Mouse (Mus musculus): Measurements from ENCODE around the gene Cpe.

- TF ChIP-seq CTCF (conservative IDR thresholded peaks at IDR 0.05; ENCODE audit: low read length) (no peak), NANOG (IDR thresholded peaks at IDR 0.05; ENCODE audit: borderline replicate concordance, low read length) (no peak)
Observed at GRCm38 (mm10) chr8:64646421-64646820, 46.4 kb downstream of the Cpe start.
